In genomic region chr10:80880901-80881300, GRCm38 (mm10) we compare ENCODE assay signal across 16 mouse cellular contexts. TPM values are rescaled to one million over a fixed set of nuclear protein-coding genes. Genes with fewer than 3 reads are reported as not detected.
A peak's percentile ranks its signal among the peaks of the same experiment; 100 is the strongest.
DNase-seq lines count a peak whose midpoint lies in the region; ATAC-seq and TF ChIP-seq lines count a peak whose summit lies in the region.
"Had no signal": no experiment of that assay in that cellular context is flagged by ENCODE, and none has a peak within 500 bp of the region (broad histone marks: within the 10 kb centered on the region; RNA-seq: fewer than 3 reads in every experiment).

No protein-coding gene starts in this region.

- no peak for TF ChIP-seq CTCF in intestine, postnatal 0 days (IDR thresholded peaks at IDR 0.05; ENCODE audit: low read depth)
- peak; percentile 34 for TF ChIP-seq CTCF in E14TG2a.4 (conservative IDR thresholded peaks at IDR 0.05; ENCODE audit: low read length)

- no peak overlapping the region for H3K9ac ChIP-seq in intestine, embryonic 14.5 days (ENCODE audit: low read length)
- no peak overlapping the region for H3K9ac ChIP-seq in intestine, postnatal 0 days (ENCODE audit: low read depth, low read length)
- no peak overlapping the region for H3K9ac ChIP-seq in liver, embryonic 11.5 days (ENCODE audit: low read depth, low read length)
- H3K9ac ChIP-seq in intestine, embryonic 15.5 days, result no peak overlapping the region
- H3K9ac ChIP-seq: midbrain, embryonic 13.5 days had no signal

- no peaks in the 10 kb centered on the region for H3K36me3 ChIP-seq in intestine, embryonic 14.5 days (ENCODE audit: control insufficient read depth, insufficient read depth, low read length)
- H3K36me3 ChIP-seq in intestine, postnatal 0 days (ENCODE audit: control insufficient read depth, insufficient read depth), result no peaks in the 10 kb centered on the region
- H3K36me3 ChIP-seq in E14TG2a.4 (ENCODE audit: insufficient read depth, low read length), result no peaks in the 10 kb centered on the region
- H3K36me3 ChIP-seq in liver, embryonic 11.5 days (ENCODE audit: control insufficient read depth, insufficient read depth, low read length), result no peaks in the 10 kb centered on the region
- no peaks in the 10 kb centered on the region for H3K36me3 ChIP-seq in intestine, embryonic 15.5 days
- H3K36me3 ChIP-seq: forebrain, embryonic 10.5 days; heart, embryonic 10.5 days; hindbrain, embryonic 10.5 days; midbrain, embryonic 13.5 days had no signal

- no peak overlapping the region for H3K27ac ChIP-seq in intestine, embryonic 14.5 days (ENCODE audit: low read depth)
- H3K27ac ChIP-seq in intestine, postnatal 0 days (ENCODE audit: low read depth, low read length), result no peak overlapping the region
- peak overlapping the region; percentile 76 for H3K27ac ChIP-seq in liver, embryonic 11.5 days (ENCODE audit: low read depth, low read length)
- no peak overlapping the region for H3K27ac ChIP-seq in intestine, embryonic 15.5 days
- H3K27ac ChIP-seq: forebrain, embryonic 10.5 days; heart, embryonic 10.5 days; hindbrain, embryonic 10.5 days; hindbrain, postnatal 0 days; left cerebral cortex, adult 2 months; midbrain, embryonic 13.5 days had no signal

- 58% methylated on average over 2 of the region's 2 CpGs for WGBS in intestine, embryonic 14.5 days
- WGBS in intestine, postnatal 0 days, result 70% methylated on average over 2 of the region's 2 CpGs
- WGBS in liver, embryonic 11.5 days, result 59% methylated on average over 2 of the region's 2 CpGs
- 68% methylated on average over 2 of the region's 2 CpGs for WGBS in intestine, embryonic 15.5 days

- no peak for DNase-seq in intestine, embryonic 14.5 days (ENCODE audit: low spot score)
- no peak for DNase-seq in liver, embryonic 11.5 days (ENCODE audit: low spot score)
- peak; percentile 63 for DNase-seq in naive thymus-derived CD4-positive, alpha-beta T cell, adult 2 months (ENCODE audit: low read depth)
- no peak for DNase-seq in heart, adult 11 months
- DNase-seq in layer of hippocampus, adult 11-12 months (ENCODE audit: low spot score), result no peak
- DNase-seq: cerebellum, adult 11 months had no signal

- no peaks in the 10 kb centered on the region for H3K4me1 ChIP-seq in intestine, embryonic 14.5 days (replicated peaks; ENCODE audit: control insufficient read depth, insufficient read depth, low read length)
- H3K4me1 ChIP-seq in intestine, postnatal 0 days (replicated peaks; ENCODE audit: control insufficient read depth, insufficient read depth, low read length), result no peaks in the 10 kb centered on the region
- H3K4me1 ChIP-seq in E14TG2a.4 (replicated peaks; ENCODE audit: low read depth, low read length), result peaks cover 31% of the 10 kb centered on the region
- H3K4me1 ChIP-seq in liver, embryonic 11.5 days (replicated peaks; ENCODE audit: control insufficient read depth, insufficient read depth, low read length), result peaks cover 13% of the 10 kb centered on the region
- no peaks in the 10 kb centered on the region for H3K4me1 ChIP-seq in intestine, embryonic 15.5 days (replicated peaks)

- H3K4me2 ChIP-seq in intestine, embryonic 14.5 days (ENCODE audit: low read length), result no peak overlapping the region
- H3K4me2 ChIP-seq in intestine, postnatal 0 days (replicated peaks; ENCODE audit: low read depth), result no peak overlapping the region
- no peak overlapping the region for H3K4me2 ChIP-seq in liver, embryonic 11.5 days
- H3K4me2 ChIP-seq in intestine, embryonic 15.5 days (replicated peaks), result no peak overlapping the region
- H3K4me2 ChIP-seq: midbrain, embryonic 13.5 days had no signal

- H3K9me3 ChIP-seq in intestine, embryonic 14.5 days (ENCODE audit: control insufficient read depth, low read length), result no peaks in the 10 kb centered on the region
- H3K9me3 ChIP-seq in intestine, postnatal 0 days (ENCODE audit: control insufficient read depth), result no peaks in the 10 kb centered on the region
- H3K9me3 ChIP-seq in E14TG2a.4 (ENCODE audit: low read length), result no peaks in the 10 kb centered on the region
- H3K9me3 ChIP-seq in liver, embryonic 11.5 days (ENCODE audit: control insufficient read depth, low read length), result no peaks in the 10 kb centered on the region
- H3K9me3 ChIP-seq in intestine, embryonic 15.5 days, result no peaks in the 10 kb centered on the region
- H3K9me3 ChIP-seq: forebrain, embryonic 10.5 days; heart, embryonic 10.5 days; hindbrain, embryonic 10.5 days; midbrain, embryonic 13.5 days had no signal

- peak; percentile 17; the same call in 1 of the 2 replicates for ATAC-seq in intestine, embryonic 14.5 days (replicated peaks; ENCODE audit: low FRiP score, low TSS enrichment, low read depth)
- ATAC-seq in intestine, postnatal 0 days, result no peak
- no peak for ATAC-seq in liver, embryonic 11.5 days (replicated peaks; ENCODE audit: low FRiP score)
- ATAC-seq in intestine, embryonic 15.5 days, result no peak

- H3K27me3 ChIP-seq in intestine, embryonic 14.5 days (replicated peaks; ENCODE audit: control insufficient read depth, insufficient read depth, low read length), result no peaks in the 10 kb centered on the region
- no peaks in the 10 kb centered on the region for H3K27me3 ChIP-seq in intestine, postnatal 0 days (replicated peaks; ENCODE audit: control insufficient read depth, insufficient read depth, low read length)
- H3K27me3 ChIP-seq in E14TG2a.4 (ENCODE audit: insufficient read depth, low read length), result peaks cover 23% of the 10 kb centered on the region
- H3K27me3 ChIP-seq in liver, embryonic 11.5 days (replicated peaks; ENCODE audit: control insufficient read depth, insufficient read depth, low read length), result peaks cover 1% of the 10 kb centered on the region
- H3K27me3 ChIP-seq in intestine, embryonic 15.5 days (replicated peaks), result no peaks in the 10 kb centered on the region
- H3K27me3 ChIP-seq: midbrain, embryonic 13.5 days had no signal

- no peak overlapping the region for H3K4me3 ChIP-seq in intestine, embryonic 14.5 days (ENCODE audit: low read depth, low read length)
- H3K4me3 ChIP-seq in intestine, postnatal 0 days (ENCODE audit: low read depth, low read length), result no peak overlapping the region
- H3K4me3 ChIP-seq in E14TG2a.4 (replicated peaks; ENCODE audit: low read length), result no peak overlapping the region
- no peak overlapping the region for H3K4me3 ChIP-seq in liver, embryonic 11.5 days (ENCODE audit: low read depth, low read length)
- no peak overlapping the region for H3K4me3 ChIP-seq in intestine, embryonic 15.5 days (replicated peaks)
- H3K4me3 ChIP-seq: forebrain, embryonic 10.5 days; heart, embryonic 10.5 days; hindbrain, embryonic 10.5 days; left cerebral cortex, adult 2 months; midbrain, embryonic 13.5 days had no signal

RNA-seq across cellular contexts. Expression of gene Tmprss9, which starts 9.3 kb away (rescaled TPM):
- 0.04 TPM in 1 of 2 replicates, not detected in the other for polyA plus RNA-seq in intestine, embryonic 14.5 days (2014; fragmentation: Nextera tagmentation; extraction: Ambion mirVana)
- polyA plus RNA-seq in intestine, postnatal 0 days (2015; fragmentation: Nextera tagmentation; extraction: Ambion mirVana), result not detected in 2 replicates
- not detected in 2 replicates for polyA plus RNA-seq in liver, embryonic 11.5 days (2014; fragmentation: Nextera tagmentation; extraction: Ambion mirVana)
- polyA plus RNA-seq in intestine, embryonic 15.5 days (2015; fragmentation: Nextera tagmentation; extraction: Ambion mirVana), result 0.05 TPM in 1 of 2 replicates, not detected in the other
- polyA plus RNA-seq: forebrain, embryonic 10.5 days; heart, embryonic 10.5 days; heart, postnatal 0 days had no signal

RNA-seq across cellular contexts. Expression of gene Timm13, which starts 19.9 kb away (rescaled TPM):
- polyA plus RNA-seq in intestine, embryonic 14.5 days (2014; fragmentation: Nextera tagmentation; extraction: Ambion mirVana), result 392 and 393 TPM in 2 replicates
- 358 and 367 TPM in 2 replicates for polyA plus RNA-seq in intestine, postnatal 0 days (2015; fragmentation: Nextera tagmentation; extraction: Ambion mirVana)
- polyA plus RNA-seq in liver, embryonic 11.5 days (2014; fragmentation: Nextera tagmentation; extraction: Ambion mirVana), result 396 and 445 TPM in 2 replicates
- 363 and 364 TPM in 2 replicates for polyA plus RNA-seq in intestine, embryonic 15.5 days (2015; fragmentation: Nextera tagmentation; extraction: Ambion mirVana)

RNA-seq across cellular contexts. Expression of gene Sppl2b, which starts 25.8 kb away (rescaled TPM):
- polyA plus RNA-seq in intestine, embryonic 14.5 days (2014; fragmentation: Nextera tagmentation; extraction: Ambion mirVana), result 27.0 and 30.6 TPM in 2 replicates
- 12.9 and 13.4 TPM in 2 replicates for polyA plus RNA-seq in intestine, postnatal 0 days (2015; fragmentation: Nextera tagmentation; extraction: Ambion mirVana)
- 58.5 and 63.8 TPM in 2 replicates for polyA plus RNA-seq in liver, embryonic 11.5 days (2014; fragmentation: Nextera tagmentation; extraction: Ambion mirVana)
- polyA plus RNA-seq in intestine, embryonic 15.5 days (2015; fragmentation: Nextera tagmentation; extraction: Ambion mirVana), result 34.8 and 37.8 TPM in 2 replicates

RNA-seq across cellular contexts. Expression of gene Lsm7, which starts 25.9 kb away (rescaled TPM):
- polyA plus RNA-seq in intestine, embryonic 14.5 days (2014; fragmentation: Nextera tagmentation; extraction: Ambion mirVana), result 406 and 412 TPM in 2 replicates
- polyA plus RNA-seq in intestine, postnatal 0 days (2015; fragmentation: Nextera tagmentation; extraction: Ambion mirVana), result 129 and 130 TPM in 2 replicates
- polyA plus RNA-seq in liver, embryonic 11.5 days (2014; fragmentation: Nextera tagmentation; extraction: Ambion mirVana), result 403 and 453 TPM in 2 replicates
- polyA plus RNA-seq in intestine, embryonic 15.5 days (2015; fragmentation: Nextera tagmentation; extraction: Ambion mirVana), result 270 and 286 TPM in 2 replicates

RNA-seq across cellular contexts. Expression of gene Lingo3, which starts 37.1 kb away (rescaled TPM):
- polyA plus RNA-seq in intestine, embryonic 14.5 days (2014; fragmentation: Nextera tagmentation; extraction: Ambion mirVana), result 0.07 and 0.20 TPM in 2 replicates
- 0.04 TPM in 1 of 2 replicates, not detected in the other for polyA plus RNA-seq in intestine, postnatal 0 days (2015; fragmentation: Nextera tagmentation; extraction: Ambion mirVana)
- 0.05 TPM in 1 of 2 replicates, not detected in the other for polyA plus RNA-seq in liver, embryonic 11.5 days (2014; fragmentation: Nextera tagmentation; extraction: Ambion mirVana)
- 0.05 and 0.09 TPM in 2 replicates for polyA plus RNA-seq in intestine, embryonic 15.5 days (2015; fragmentation: Nextera tagmentation; extraction: Ambion mirVana)
